Mouse (Mus musculus): ENCODE measurements around the gene Megf11.

DNA sequence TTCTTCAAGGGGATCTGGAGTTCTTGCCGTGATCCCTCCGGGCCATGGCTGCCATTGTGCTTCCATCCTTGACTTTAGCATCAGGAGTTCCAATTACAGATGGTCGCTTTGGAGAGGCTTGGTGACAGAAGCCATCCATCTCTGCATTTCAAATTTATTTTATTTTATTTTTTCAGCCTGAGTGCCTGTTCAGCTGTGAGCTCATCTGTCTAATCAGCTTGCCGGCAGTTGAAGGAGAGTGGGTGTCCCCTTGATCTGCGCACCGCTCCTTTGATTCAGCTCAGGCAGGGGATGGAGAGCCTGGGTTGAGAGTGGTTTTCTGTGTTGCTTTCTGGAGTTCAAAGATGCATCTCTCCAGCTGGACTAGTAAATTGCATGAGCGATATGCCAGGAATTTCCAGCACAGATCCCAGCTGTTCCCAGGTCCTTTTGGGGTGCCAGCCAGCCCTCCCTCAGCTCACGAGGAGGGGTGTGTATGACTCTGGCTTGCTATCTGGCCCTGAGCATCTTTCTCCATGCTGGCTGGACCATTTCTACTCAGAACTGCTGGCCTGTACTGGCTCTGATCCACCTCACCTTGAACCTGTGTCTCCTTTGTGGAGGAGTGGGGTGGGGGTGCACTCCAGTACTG, 36.7 kb downstream of the Megf11 start:
- no peak for TF ChIP-seq CTCF (IDR thresholded peaks at IDR 0.05)
- no peak for TF ChIP-seq POLR2A (IDR thresholded peaks at IDR 0.05; ENCODE audit: insufficient read depth, low read depth, low read length)
- TF ChIP-seq EP300 (IDR thresholded peaks at IDR 0.05; ENCODE audit: insufficient read depth, low read depth, low read length) = no peak
